Mouse (Mus musculus) thymus, postnatal 10 days (tissue): ENCODE data around the gene Olfr857.
"Not testable (repeated sequence)": the region's sequence is repeated elsewhere in the genome, so short reads cannot be mapped to it uniquely, and the experiment has no call there.

Experiments
- DNase-seq, 2 experiments: peaks; one replicate each; pipeline ENCODE4 v3.0.0; 2021; ENCODE audit warnings: low spot score in 2 of 2

Gene Olfr857

DNA sequence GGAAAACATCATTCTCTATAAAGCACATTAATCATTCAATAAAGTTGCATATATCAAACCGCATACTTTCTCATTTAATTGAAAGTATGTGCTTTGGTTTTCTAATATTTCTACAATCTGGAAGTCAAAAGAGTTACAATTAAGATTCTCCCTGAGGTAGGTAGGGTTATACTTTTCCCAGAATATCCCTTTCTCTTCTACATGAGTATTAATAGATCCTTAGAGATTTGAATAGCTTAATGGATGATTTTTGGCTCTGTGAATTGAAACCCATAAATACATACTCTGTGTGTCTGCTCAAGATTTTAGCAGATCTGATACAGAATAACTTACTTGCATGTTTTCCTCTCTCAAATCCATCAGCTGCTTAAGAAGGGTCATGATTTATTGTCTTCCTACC, at the start of gene Olfr857:
Olfr857 (plus strand) TSS at position 301 of the 400 bp plus-strand sequence.
- no peak for DNase-seq

DNA sequence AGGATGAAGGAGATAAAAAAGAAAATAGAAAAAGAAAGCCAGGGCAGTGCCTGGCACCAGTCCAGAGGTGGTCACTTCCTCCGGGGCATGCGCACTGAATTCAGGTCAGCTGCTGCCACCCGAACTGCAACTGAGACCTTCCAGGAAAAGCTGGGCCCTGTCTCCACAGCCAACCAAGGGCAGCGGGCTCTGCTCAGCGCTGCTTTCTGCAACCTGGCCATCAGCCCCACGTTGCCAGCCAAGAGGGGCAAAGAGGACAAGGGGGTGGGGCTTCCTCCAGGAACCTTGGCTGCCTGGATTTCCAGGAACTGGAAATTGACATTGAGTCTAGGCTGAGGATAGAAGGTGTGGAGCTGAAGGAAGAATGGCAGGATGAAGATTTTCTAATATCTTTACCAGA, 19.0 kb upstream of the Olfr857 start:
- DNase-seq = no peak

DNA sequence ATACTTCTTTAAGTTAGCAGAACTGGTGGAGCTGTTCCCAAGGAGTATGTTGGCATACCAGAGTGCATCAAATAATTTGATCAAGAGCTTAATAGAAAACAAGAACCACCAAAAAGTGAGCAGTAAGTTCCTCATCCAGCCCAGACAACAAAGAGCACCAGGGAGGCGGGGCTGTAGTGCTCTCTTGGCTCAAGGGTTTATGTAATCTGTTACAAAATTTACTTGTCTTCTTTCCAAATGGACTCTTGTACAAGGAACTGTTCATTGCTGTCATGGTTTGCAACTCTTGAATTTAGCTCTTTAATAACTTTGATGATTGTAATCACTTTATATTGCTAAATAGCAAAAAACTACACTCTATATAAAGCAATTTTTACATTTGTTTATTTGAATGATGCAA, 17.8 kb upstream of the Olfr857 start:
- no peak for DNase-seq

DNA sequence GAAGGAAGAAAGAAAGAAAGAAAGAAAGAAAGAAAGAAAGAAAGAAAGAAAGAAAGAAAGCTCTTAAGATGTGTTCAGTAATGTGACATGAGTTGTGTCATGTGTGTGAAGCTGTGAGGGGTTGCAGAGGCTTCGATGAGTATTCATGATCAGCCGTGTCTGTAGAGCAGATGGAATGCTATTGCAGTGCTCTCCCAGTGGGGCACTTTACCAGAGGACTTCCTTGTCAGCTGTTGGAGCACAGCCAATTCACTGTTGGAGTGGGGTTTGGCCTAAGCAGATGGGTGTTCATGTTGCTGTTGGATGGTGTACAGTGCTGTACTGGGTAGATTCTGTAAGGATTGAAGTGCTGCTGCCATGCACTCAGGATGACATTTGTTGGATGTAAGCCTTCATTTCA, 16.8 kb upstream of the Olfr857 start:
- no peak for DNase-seq

DNA sequence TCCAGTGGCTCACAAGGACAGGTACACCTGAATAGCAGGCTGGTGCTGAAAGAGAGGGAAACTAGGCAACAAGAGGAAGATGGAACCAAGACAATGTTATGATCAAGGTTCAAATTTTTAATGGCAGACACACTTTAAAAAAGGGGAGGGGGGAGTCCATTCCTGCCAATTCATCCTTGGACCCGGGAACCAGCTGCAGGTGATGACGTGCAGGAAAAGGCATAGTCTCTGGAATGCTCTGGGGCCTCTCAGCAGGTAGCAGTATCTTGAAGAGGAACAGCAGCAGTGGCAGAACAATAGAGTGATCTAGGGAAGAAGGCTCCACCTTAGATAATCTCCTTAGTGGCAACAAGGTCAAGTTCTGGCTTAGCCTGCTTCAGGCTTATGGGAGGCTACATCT, 14.9 kb upstream of the Olfr857 start:
- DNase-seq = not testable (repeated sequence)

DNA sequence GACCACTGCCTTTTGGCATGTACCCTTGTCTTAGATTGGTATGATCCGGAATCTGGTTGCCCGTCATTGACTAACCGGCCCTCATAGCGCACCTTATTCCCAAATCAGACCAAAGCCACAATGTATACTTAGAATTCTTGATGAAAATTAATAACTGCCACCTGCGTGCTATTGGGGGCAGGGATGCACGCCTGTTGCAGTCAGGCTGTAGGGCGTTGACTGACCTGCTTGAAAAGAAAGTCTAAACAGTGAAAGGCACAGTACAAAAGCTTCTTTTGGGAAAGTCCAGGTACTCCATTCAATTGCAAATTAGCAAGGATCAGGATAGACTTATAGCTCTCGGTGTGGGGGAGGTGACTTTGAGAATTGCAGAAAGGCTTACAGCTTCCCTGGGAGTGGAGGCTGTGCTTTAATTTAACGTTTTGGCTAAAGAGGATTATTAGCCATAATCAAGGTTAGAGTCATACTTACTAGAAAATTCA, 14.3 kb upstream of the Olfr857 start:
- not testable (repeated sequence) for DNase-seq

DNA sequence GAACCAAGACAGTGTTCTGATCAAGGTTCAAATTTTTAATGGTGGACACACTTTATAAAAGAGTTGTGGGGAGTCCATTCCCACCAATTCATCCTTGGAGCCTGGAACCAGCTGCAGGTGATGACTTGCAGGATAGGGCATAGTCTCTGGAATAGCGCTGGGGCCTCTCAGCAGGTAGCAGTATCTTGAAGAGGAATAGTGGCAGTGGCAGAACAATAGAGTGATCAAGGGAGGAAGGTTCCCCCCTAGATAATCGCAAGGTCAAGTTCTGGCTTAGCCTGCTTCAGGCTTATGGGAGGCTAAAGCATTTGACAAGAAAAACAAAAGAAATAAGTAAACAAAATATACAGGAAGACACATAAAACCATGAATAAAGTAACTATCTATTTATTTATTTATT, 4.7 kb upstream of the Olfr857 start:
- DNase-seq = not testable (repeated sequence)
